Mouse (Mus musculus) embryonic fibroblast, embryonic 13.5 days (primary cell): ENCODE data around the gene Med1. TPM values are rescaled to one million over a fixed set of nuclear protein-coding genes. Genes with fewer than 3 reads are reported as not detected.
"Not testable (repeated sequence)": the region's sequence is repeated elsewhere in the genome, so short reads cannot be mapped to it uniquely, and the experiment has no call there.

Experiments
- H3K27ac ChIP-seq: 2 replicates; pipeline ENCODE4 v1.5.1; 2012; ENCODE audit warnings: low read length, control low read depth, inconsistent platforms; ENCODE audit not compliant: insufficient read depth
- H3K4me1 ChIP-seq: 2 replicates; pipeline ENCODE4 v1.6.1; 2011; ENCODE audit warnings: low read length; ENCODE audit not compliant: control insufficient read depth, insufficient read depth
- H3K4me3 ChIP-seq: 2 replicates; pipeline ENCODE4 v1.5.1; 2011; ENCODE audit warnings: mild to moderate bottlenecking, control low read depth, low read length; ENCODE audit not compliant: insufficient read depth
- CTCF ChIP-seq: IDR thresholded peaks from 2 replicates; pipeline ENCODE4 v1.5.1; 2011; ENCODE audit warnings: mild to moderate bottlenecking, control low read depth, low read length, moderate library complexity, borderline replicate concordance; ENCODE audit not compliant: insufficient read depth
- POLR2A ChIP-seq: IDR thresholded peaks from 2 replicates; pipeline ENCODE4 v1.6.1; 2011; ENCODE audit warnings: low read depth, mild to moderate bottlenecking, control low read depth, low read length, moderate library complexity
- polyA plus RNA-seq: library from polyadenylated mRNA; stranded (reverse); fragments of >200 nt; gene quantifications from 2 replicates; pipeline ENCODE4 v1.2.4, GENCODE M21; 2011; ENCODE audit warnings: low read depth; ENCODE audit not compliant: missing spikeins, insufficient read length

The Med1 gene
- polyA plus RNA-seq, 1 experiment, result 59.7 TPM

DNA sequence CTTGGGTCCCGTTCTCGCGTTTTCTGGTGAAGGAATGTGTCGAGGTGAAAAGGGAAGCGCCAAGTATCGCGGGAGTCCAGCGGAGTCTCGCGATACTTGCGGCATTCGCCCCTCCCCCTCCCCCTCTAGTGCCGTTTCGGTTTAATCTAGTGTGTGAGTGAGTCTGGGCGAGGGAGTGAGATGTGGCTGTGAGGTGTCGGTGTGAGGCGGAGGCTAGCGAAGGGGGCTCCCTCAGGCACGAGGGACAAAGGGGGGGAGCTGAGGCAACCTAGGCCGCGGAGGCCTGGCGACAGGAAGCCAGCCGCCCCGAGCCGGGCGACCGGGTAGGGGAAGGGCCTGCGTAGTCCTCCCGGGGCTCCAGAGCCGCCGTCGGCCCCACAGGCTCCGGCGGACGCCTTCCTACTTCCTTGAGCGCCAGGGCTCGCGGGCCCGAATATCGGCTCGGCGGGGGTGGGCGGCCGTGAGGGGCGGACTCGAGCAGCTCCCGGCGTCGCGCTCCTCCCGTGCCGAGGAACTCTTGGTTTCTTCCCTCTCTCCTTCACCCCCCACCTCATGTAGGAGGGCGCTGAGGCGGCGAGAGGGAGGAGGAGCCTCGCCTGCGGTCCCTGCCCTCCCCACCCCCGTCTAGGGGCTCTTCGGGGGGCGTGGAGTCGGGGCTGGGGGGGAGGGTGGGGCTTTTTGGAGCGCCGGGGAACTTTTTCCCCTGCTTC lies 9.7 kb upstream of the Med1 start, which contains the start of gene Cdk12:
TSS of gene Cdk12 (plus strand) at position 419 of the 710 bp plus-strand sequence.
- Histone ChIP-seq H3K27ac (peak within 1 kb of the TSS; percentile 94), H3K4me1 (no peaks in the 10 kb centered on the region; the same call in 1 of the 2 replicates), H3K4me3 (peak within 1 kb of the TSS; percentile 96)
- TF ChIP-seq POLR2A (peak; percentile 98), CTCF (no peak)

GRCm38 (mm10) chr11:98201791-98202640 lies 8.9 kb upstream of the Med1 start:
- TF ChIP-seq CTCF (no peak), POLR2A (peak; percentile 52; the same call in 1 of the 2 replicates)
- H3K27ac ChIP-seq, result peak overlapping the region; percentile 63
- peak overlapping the region; percentile 72 for H3K4me3 ChIP-seq
- no peaks in the 10 kb centered on the region; the same call in 1 of the 2 replicates for H3K4me1 ChIP-seq

GRCm38 (mm10) chr11:98190820-98191219 lies 2.3 kb downstream of the Med1 start:
- Histone ChIP-seq H3K4me3 (no peak overlapping the region), H3K4me1 (no peaks in the 10 kb centered on the region; the same call in 1 of the 2 replicates), H3K27ac (no peak overlapping the region)
- TF ChIP-seq POLR2A (no peak), CTCF (no peak)

DNA sequence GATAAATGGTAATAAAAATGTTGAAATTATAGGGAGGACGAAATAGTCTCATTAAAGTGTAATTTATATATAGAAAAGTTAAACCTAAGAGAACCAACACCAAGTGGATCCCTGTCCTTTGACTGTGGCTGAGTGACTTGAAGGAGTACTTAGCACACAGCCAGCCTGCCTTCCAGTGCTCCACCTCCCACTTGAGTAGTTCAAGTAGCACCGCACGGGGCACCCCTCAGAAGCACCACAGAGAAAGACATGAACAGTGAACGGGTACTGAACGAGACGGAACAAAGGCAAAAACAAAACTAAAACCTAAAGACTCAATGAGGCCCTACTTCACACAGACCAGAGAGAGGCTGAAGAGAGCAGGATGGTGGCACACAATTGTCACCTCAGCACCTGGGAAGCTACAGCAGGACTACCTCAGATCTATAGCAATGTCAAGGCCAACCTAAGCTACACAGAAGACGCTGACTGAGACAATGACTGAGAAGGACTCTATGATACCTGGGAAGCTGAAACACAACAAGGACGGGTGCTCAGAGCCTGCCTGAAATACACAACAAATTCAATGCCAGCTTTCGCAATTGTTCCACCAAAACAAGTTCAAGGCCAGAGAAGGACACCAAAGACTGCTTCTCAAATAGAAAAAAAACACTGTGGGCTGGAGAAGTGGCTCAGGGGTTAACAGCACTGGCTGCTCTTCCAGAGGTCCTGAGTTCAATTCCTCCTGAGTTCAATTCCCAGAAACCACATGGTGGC lies 5.3 kb downstream of the Med1 start:
- H3K4me3 ChIP-seq, result no peak overlapping the region
- TF ChIP-seq CTCF, result no peak
- no peak for TF ChIP-seq POLR2A
- H3K4me1 ChIP-seq, result no peaks in the 10 kb centered on the region; the same call in 1 of the 2 replicates
- no peak overlapping the region for H3K27ac ChIP-seq

DNA sequence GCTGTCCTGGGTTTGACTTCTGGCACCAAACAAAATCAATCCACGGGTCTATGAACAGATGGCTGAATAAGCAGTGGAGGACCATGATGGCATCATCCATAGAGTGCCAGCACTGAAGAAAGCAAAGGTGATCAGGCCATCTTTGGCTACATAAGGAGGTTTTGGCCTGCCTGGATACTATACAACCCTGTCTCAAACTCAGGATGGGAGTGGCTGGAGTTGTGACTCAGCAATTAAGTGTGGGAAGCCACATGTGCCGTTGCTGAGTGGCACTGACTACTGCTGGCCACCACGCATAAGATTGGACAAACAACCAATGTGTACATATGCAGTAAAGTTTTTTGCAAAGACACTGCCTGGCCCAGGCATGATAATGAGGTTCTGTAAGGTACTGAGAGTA lies 10.9 kb downstream of the Med1 start:
- not testable (repeated sequence) for H3K4me1 ChIP-seq, H3K27ac ChIP-seq, H3K4me3 ChIP-seq

- no peak overlapping the region for H3K27ac ChIP-seq
- no peak for TF ChIP-seq CTCF
- TF ChIP-seq POLR2A, result no peak
- no peak overlapping the region for H3K4me3 ChIP-seq
- no peaks in the 10 kb centered on the region for H3K4me1 ChIP-seq
These were observed 24.7 kb downstream of the Med1 start for GRCm38 (mm10) chr11:98168400-98168799.

DNA sequence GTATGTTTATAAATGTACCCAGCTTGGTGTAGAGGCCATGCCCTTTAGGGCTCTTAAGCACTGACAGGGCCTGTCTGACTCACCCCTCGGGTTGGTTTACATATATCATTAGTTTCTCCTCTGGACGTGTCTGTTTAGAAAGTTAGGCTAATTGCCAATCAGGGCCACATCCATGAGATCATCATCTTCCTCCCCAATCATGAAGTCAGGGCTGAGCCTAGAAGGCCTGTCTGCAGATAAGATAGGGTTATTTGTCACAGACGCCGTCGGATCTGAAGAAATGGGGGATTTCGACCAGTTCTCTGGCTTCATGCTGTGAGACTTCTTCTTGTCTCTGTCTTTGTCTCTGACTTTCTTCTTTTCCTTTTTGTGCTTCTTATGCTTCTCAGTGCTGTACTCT lies 38.0 kb downstream of the Med1 start:
- no peak for TF ChIP-seq CTCF
- TF ChIP-seq POLR2A, result no peak
- no peak overlapping the region for H3K4me3 ChIP-seq
- H3K4me1 ChIP-seq, result no peaks in the 10 kb centered on the region

GRCm38 (mm10) chr11:98150625-98151156 lies 42.4 kb downstream of the Med1 start:
- TF ChIP-seq CTCF (no peak), POLR2A (no peak)
- H3K27ac ChIP-seq, result no peak overlapping the region
- no peaks in the 10 kb centered on the region for H3K4me1 ChIP-seq
- H3K4me3 ChIP-seq, result no peak overlapping the region

More for the DNA sequence above, 38.0 kb downstream of the Med1 start:
- H3K27ac ChIP-seq, result no peak overlapping the region
